ENCODE assay signal across 16 mouse cellular contexts in genomic region chr5:96574586-96574985, GRCm38 (mm10).
"Had no signal": no experiment of that assay in that cellular context is flagged by ENCODE, and none has a peak within 500 bp of the region (broad histone marks: within the 10 kb centered on the region; RNA-seq: fewer than 3 reads in every experiment).

No protein-coding gene starts in this region.

- DNase-seq: layer of hippocampus, adult 9-11 months; layer of hippocampus, postnatal 36 days; left cerebral cortex, postnatal 4 days; lung, adult 2 months; lung, postnatal 4 days; midbrain, embryonic 14.5 days; right cerebral cortex, adult 18-20 months; right cerebral cortex, postnatal 25 days; thymus, postnatal 36 days had no signal

- H3K4me1 ChIP-seq: limb, embryonic 13.5 days; midbrain, embryonic 10.5 days had no signal

- H3K36me3 ChIP-seq: neural tube, embryonic 15.5 days had no signal

- H3K27me3 ChIP-seq: limb, embryonic 13.5 days; neural tube, embryonic 15.5 days had no signal

- H3K9ac ChIP-seq: limb, embryonic 13.5 days; liver, embryonic 14.5 days; neural tube, embryonic 15.5 days had no signal

- ATAC-seq: intestine, postnatal 0 days; lung, postnatal 0 days had no signal

- H3K4me2 ChIP-seq: limb, embryonic 13.5 days; neural tube, embryonic 15.5 days had no signal

- H3K9me3 ChIP-seq: limb, embryonic 13.5 days; midbrain, embryonic 10.5 days; neural tube, embryonic 15.5 days had no signal

- H3K4me3 ChIP-seq: limb, embryonic 13.5 days; midbrain, embryonic 10.5 days; myocyte; neural tube, embryonic 15.5 days had no signal

- H3K27ac ChIP-seq: limb, embryonic 13.5 days; liver, embryonic 14.5 days; midbrain, embryonic 10.5 days; neural tube, embryonic 15.5 days had no signal
